Mouse (Mus musculus): ENCODE measurements around the gene Col8a2.

Col8a2 gene

DNA sequence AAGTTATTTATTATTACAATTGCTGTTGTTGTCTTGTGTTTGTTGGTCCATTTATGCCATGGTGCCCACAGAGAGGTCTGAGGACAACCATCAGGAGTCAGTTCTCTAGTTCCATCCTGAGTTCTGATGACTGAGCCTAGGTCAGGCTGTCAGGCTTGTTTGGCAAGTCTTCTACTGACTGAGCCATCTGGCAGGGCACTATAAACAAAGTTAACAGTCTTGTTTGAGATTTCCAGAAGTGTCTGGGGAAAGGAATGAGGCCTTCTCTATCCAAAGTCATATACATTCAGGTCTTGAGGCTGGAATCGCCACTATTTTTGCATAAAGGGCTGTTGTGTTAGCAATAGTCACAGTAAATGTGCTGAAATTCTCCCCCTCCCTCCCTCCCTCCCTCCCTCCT, 45.2 kb downstream of the Col8a2 start:
- DNase-seq (ENCODE audit: low read depth, low spot score): no peak

- DNase-seq (ENCODE audit: low read depth, low spot score): no peak
Measured at GRCm38 (mm10) chr4:126332358-126332757, 45.8 kb downstream of the Col8a2 start.

DNA sequence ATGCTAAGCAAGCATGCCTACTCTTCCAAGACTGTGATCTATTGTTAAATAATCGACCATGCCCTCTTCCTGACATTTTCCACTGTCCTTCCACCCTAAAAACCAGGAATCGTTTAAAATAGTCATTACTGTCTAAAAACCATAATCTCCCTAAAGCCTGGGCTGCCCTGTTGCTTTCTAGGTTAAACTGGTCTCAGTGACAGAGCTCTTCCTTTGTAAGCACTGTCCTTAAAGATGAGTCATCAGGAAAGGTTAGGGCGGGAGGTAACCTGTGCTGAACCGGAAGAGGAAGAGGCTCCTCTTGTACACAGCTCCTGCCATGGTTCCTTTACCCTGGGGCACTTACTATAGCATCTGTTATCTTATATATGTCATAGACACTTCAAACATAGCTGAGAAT, 52.9 kb downstream of the Col8a2 start:
- DNase-seq (ENCODE audit: low read depth, low spot score): no peak

- no peak for DNase-seq (ENCODE audit: low read depth, low spot score)
Measured at GRCm38 (mm10) chr4:126343451-126343850, 56.9 kb downstream of the Col8a2 start.

DNA sequence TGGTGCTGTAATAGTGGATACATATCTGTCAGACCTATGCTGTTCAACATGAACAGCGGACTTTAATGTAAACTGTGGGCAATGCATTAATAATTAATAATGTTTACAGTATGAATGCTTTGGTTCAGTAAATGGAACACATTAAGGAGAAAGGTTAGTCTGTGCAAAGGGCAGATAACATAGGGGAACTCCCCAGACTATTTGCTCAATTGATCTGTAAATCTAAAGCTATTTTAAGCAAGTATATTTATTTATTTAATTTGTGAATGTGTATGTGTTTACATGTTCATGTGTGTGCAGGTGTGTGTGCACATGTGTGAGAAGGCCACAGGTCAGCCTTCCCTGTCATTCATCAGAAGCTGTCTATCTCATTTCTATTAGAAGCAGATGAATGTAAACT, 73.5 kb downstream of the Col8a2 start:
- no peak for DNase-seq (ENCODE audit: low read depth, low spot score)

Data from forelimb bud, embryonic 11.5 days (tissue).